In genomic region chr4:47620700-47621099, GRCm38 (mm10) we compare ENCODE assay signal across 16 mouse cellular contexts.
A peak's percentile ranks its signal among the peaks of the same experiment; 100 is the strongest.
DNase-seq lines count a peak whose midpoint lies in the region.
"Had no signal": no experiment of that assay in that cellular context is flagged by ENCODE, and none has a peak within 500 bp of the region (broad histone marks: within the 10 kb centered on the region; RNA-seq: fewer than 3 reads in every experiment).

No protein-coding gene starts in this region.

- DNase-seq in cerebellum, adult 11-12 months = peak; percentile 42
- no peak for DNase-seq in cerebellum, postnatal 4 days (ENCODE audit: low spot score in 2 of 2)
- peak; percentile 41 to 69 for DNase-seq in gastrocnemius, adult 8-10 months (ENCODE audit: low spot score in 2 of 2)
- DNase-seq in gastrocnemius, postnatal 14 days = no peak
- peak; percentile 49 to 63 for DNase-seq in cerebellum, postnatal 25 days
- DNase-seq in B cell, adult 2 months = no peak
- DNase-seq in lung, postnatal 4 days = no peak
- DNase-seq: adrenal gland, postnatal 14 days; heart, adult 2 months; heart, postnatal 4 days; kidney, adult 9 months; kidney, postnatal 10 days; liver, embryonic 13.5 days; lung, adult 18-20 months; retina, postnatal 1 day; right cerebral cortex, postnatal 14 days had no signal

- intact Hi-C loops in gastrocnemius, postnatal 14 days (cut with DNase I; ENCODE audit: low total_unique reads) = no loop called here

Comparison
In these comparisons a context has a peak if more than half of its experiments do, and no peak if none do; other contexts are left out.
1. DNase-seq: peak in cerebellum, adult 11-12 months (single experiment), gastrocnemius, adult 8-10 months (2 of 2) and cerebellum, postnatal 25 days (2 of 2); none in cerebellum, postnatal 4 days (0 of 2), gastrocnemius, postnatal 14 days (single experiment), B cell, adult 2 months (0 of 2) and lung, postnatal 4 days (0 of 2).